Mouse (Mus musculus) thymus, postnatal 4 days (tissue): ENCODE data around the gene Prss43.
A peak's percentile ranks its signal among the peaks of the same experiment; 100 is the strongest.
"Not testable (repeated sequence)": the region's sequence is repeated elsewhere in the genome, so short reads cannot be mapped to it uniquely, and the experiment has no call there.

Source experiments
- DNase-seq: peaks from one replicate; pipeline ENCODE4 v3.0.0; 2021

Prss43 gene

GRCm38 (mm10) chr9:110826390-110826789 is at the start of gene Prss43:
Gene Prss43 (plus strand): TSS chr9:110826690.
- DNase-seq: no peak

GRCm38 (mm10) chr9:110778100-110778499 is 48.4 kb upstream of the Prss43 start:
- DNase-seq: no peak

DNA sequence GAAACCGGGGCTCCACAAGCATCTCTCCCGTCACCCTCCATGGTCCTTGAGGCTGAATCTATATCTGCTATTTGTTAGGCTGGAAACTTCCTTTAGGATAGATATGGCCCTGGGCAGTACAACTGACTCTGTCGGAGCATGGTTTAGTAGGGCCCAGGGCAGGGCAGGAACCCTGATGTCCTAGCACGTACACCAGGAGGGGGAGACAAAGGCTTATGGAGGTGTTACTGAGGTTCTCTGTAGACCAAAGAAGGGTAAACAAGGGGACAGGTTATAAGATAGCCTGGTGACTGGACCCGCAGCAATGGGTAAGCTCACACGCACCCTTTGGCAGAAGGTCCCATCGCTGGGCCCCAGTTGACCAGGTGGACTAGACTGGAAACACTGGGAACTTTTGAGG is 47.9 kb upstream of the Prss43 start:
- DNase-seq: no peak

DNA sequence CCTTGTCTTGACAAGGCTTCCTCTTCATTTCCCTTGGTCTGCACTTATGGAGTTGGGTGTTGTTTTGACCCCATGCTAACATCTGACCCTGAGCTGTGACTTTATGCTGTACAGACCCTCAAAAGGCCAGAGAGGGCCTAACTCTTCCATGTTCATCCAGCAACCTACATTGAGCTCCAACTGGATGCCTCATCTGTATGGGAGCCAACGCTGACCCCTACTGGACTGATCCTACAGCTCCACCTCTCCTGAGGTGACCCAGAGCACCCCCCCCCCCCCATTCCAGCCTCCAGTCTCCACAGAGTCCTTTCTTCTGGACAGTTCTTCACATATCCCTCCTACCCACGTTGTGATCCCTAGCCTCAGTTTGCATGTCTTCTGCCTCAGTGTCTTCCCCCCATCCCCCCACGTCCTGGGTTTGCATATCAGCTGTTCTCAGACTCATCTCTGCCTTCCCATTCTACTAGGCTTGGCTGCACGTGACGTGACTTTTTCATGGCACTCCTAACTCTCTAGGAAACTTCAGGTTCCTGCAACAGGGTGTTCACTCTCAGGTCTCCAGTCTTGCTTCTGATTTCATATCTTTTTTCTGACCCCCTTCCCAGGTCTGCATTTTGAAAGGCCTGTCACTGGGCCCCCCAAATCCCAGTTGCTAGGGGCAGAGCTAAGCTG is 47.1 kb upstream of the Prss43 start:
- peak; percentile 29 for DNase-seq

- DNase-seq: peak; percentile 97
Observed at GRCm38 (mm10) chr9:110781256-110781721, 45.2 kb upstream of the Prss43 start.

- DNase-seq: no peak
Observed at GRCm38 (mm10) chr9:110781731-110782130, 44.8 kb upstream of the Prss43 start.

DNA sequence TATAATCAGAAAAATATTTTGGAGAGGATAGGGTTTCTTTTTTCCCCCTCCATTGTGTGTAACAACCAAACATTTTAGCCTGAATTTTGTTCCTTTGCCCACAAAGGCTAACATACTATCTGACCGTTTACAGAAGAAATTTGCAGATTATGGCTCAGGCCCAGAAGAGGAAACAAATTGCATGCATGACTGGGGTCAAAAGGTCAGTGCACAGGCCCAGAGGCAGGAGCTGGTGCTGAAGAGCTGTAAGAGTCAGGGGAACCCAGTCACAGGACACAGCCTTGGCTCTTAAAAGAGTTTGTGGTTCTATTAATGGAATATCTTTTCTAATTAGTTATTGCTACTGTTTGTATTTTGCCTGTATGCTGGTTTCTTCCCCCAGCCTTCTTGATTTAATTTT is 42.9 kb upstream of the Prss43 start:
- no peak for DNase-seq

- no peak for DNase-seq
Observed at GRCm38 (mm10) chr9:110788169-110788568, 38.3 kb upstream of the Prss43 start.

DNA sequence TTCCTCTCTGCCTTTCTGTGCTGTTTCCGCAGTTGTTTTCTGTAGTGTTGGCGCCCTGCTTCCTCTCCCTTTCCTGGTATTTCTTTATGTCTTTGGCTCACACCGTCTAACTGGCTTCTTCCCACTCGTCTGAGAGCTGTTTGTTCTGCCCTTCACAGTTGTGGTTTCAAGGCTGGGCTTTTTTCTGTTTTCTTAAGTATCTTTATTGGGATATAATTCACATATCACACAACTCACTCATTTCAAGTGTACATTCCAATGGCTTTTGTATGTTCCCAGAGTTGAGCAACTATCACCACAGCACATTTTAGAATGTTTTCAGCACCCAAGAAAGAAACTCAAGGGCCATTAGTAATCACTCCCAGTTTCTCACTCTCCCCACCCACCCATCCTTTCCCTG is 36.0 kb upstream of the Prss43 start:
- DNase-seq: no peak

DNA sequence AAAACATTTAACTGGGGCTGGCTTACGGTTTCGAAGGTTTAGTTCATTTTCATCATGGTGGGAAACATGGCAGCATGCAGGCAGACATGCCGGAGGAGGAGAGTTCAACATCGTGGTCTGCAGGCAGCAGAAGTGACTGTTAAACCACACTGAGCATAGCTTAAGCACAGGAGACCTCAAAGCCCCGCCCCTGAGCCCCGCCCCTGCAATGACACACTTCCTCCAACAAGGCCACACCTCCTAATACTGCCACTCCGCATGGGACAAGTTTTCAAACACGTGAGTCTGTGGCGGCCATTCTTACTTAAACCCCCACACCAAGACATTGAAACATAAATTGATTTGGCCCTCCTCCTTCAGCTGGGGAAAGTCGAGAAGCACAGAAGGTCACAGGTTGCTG is 29.5 kb upstream of the Prss43 start:
- no peak for DNase-seq

DNA sequence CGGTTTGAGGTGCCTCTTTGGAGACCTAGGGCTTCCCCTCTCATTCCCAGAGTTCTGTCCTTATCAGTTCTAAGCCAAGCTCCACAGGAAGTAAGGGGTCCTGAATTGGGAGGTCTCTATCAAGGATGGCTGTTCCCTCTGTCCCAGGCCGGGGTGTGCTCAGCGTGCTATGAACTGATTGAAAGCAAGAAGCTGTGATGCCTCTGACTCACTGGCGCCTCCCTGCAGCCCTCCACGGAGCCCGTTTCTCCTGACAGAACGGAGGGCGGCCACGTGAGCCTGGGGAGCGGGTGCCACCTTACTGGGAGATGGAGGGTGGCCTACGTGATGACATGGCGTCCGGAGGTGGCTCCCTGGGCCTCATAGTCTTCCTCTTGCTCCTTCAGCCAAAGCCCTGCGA is 28.6 kb upstream of the Prss43 start, which contains the start of gene Prss42:
TSS of gene Prss42 (plus strand) at position 301 of the 400 bp plus-strand sequence.
- DNase-seq: no peak

DNA sequence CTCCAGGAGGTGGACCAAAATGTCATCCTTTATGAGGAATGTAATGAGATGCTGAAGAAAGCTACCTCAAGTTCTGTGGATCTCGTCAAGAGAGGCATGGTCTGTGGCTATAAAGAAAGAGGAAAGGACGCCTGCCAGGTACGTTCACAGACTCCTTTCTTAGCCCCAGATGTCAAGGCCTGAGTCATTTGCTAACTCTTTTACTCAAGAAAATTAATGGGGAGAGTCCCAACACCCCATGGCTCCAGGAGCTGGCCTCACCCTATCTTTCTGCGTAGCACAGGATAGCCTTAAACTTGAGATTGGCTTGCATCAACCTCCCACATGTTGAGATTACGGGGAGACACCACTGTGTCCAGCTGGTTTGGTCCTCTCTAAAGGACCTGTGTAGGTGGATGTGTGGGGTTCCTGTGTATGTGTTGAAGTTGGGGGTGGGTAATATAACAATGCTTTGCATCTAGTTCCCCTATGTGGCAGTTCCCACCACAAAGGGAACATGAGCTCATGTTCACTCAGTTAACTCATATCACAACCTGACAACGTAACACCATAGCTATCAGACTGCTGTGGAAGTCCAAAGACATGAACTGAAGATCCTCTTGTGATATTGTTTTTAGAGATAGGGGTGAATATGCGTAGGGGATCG is 25.5 kb upstream of the Prss43 start:
- DNase-seq: no peak

DNA sequence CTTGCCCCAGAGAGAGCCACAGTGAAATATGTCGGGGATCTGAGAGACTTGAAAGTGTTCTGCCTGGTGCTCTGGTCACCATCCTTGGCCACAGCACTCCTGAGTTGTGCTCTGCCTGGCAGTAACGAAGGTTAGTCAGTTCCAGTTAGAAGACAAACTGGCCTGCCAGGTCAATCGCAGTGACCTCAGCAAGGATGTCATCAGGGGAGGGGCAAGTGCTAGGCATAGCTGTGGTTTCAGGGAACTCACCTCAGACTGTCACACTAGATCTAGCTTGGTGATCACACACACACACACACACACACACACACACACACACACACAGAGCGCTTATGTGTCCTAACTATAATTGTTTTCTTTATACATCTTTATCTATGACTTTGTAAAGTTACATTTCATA is 23.2 kb upstream of the Prss43 start:
- no peak for DNase-seq

DNA sequence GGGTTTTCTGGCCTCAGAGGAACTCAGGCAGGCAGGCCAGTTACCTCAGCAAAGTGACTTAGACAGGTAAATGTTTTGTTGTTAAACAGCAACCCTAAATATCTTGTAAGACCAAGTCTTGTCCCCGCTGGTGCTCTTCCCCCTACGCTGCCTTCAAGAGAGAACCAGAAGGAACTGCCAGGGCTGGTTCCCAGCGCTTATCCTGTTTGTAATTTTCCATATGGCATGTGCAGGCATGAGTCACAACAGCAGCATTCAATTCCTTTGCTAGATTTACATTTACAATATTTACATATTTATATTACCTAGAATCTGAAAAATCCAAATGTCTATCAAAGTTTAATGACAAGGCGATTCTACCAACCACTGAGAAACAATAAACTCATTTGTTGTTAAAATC is 16.4 kb upstream of the Prss43 start:
- DNase-seq: no peak

DNA sequence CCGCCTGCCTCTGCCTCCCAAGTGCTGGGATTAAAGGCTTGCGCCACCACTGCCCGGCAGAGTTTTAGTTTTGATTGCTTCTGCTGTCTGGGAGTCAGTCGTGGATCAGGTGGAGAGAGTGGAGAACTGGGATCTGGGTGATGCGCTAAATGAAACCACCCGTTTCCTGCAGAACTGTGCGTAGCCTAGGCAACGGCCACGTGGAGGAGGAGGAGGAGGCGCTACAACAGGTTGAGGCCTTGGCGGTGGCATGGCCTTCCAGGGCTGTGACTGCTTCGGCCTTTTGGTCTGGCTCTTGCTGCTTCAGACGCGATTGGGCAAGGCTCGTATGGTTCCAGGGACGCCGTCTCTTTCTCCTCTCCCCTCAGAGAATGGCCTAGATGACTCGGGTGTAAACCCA is 12.7 kb upstream of the Prss43 start, which contains the start of gene Prss44:
TSS of gene Prss44 (plus strand) at position 206 of the 400 bp plus-strand sequence.
- no peak for DNase-seq

DNA sequence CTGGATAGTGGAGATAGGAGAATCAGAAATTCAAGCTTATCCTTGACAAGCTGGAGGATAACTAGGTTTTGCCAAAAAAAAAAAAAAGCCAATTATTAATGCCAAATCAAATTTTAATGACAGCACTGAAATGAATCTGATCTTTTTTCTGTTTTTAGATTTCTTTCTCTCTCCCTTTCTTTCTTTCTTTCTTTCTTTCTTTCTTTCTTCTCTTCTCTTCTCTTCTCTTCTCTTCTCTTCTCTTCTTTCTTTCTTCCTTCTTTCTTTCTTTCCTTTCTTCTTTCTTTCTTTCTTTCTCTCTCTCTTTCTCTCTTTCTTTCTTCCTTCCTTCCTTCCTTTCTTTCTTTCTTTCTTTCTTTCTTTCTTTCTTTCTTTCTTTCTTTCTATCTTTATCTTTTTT is 5.9 kb upstream of the Prss43 start:
- not testable (repeated sequence) for DNase-seq

DNA sequence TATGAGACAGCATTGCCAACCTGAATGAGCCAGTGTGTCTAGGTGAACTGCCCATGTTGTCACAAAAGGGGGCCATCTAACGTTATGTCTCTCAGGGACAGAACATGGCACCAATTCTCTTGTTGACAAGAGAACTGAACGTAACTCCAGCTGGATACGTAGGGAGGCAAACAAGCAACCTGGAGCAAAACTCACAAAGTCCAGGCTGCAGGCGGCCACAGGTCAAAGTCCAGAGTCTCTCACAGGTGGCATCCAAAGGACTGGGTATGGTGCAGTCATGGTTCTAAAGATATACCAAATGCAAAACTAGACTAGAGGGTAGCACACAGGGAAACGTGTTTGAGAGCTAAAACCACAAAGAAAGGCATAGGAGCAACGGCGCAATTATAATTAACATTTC is 5.1 kb upstream of the Prss43 start:
- no peak for DNase-seq

- DNase-seq: no peak
Observed at GRCm38 (mm10) chr9:110825426-110825825, 1.1 kb upstream of the Prss43 start.

DNA sequence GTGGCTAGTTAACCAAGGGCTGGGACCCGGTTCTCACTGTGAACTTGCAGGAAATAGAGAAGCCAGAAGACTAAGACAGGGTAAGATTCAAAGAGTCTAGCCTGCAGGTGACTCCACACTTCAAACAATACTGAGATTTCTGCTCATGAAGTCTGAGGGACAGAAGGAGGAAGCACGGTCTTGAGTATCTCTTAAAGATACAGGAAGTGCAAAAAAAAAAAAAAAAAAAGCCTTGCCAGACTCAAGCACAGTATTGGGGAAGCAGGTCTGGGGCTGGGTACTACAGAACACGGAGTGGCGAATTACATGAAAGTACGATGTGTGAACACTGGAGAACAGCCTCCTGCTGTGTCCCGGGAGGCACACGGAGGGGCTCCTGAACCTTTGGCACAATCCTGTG is 658 bp upstream of the Prss43 start:
- no peak for DNase-seq

GRCm38 (mm10) chr9:110833021-110833420 is 6.5 kb downstream of the Prss43 start:
- peak; percentile 39 for DNase-seq

GRCm38 (mm10) chr9:110834411-110834810 is 7.9 kb downstream of the Prss43 start, which contains the start of gene Prss45:
Gene Prss45 (plus strand): TSS chr9:110834588.
- no peak for DNase-seq

DNA sequence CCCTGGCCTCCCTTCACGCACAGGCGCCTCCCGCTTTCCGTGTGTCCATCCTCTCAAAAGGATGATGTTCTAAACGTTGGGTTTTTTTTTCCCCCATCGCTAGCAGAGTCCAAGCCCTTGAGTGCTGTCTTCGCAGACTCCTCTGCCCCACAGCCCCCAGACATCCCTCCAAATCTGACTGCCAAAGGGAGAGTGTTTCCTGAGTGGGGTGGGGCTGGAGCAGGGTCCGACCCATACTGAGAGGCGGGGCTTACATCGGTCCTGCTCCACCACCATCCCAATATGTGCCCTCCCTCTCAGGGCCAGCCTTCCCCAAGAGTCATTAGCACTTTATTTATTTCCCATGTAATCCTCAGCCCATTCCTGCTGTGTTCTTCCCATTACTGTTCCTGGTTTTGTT is 8.5 kb downstream of the Prss43 start:
- DNase-seq: no peak

DNA sequence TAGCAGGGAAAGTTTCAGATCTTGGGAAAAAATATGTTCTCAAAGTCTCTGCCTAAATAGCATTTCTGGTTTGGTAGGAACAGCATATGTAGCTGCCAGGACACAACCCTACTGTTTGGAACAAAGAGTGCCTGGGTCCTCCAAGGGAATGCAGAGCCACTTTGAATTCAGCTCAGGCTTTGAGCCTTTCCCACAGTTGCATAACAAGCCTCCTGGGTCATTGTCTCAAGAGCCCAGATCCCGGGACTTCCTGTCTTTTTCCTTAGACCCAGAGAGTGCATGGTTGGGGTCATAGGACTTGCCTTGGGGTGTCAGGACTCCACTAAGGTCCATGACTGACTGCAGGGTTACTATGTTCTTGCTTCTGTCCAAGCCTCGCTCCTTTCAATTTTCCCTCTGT is 9.6 kb downstream of the Prss43 start:
- DNase-seq: no peak

DNA sequence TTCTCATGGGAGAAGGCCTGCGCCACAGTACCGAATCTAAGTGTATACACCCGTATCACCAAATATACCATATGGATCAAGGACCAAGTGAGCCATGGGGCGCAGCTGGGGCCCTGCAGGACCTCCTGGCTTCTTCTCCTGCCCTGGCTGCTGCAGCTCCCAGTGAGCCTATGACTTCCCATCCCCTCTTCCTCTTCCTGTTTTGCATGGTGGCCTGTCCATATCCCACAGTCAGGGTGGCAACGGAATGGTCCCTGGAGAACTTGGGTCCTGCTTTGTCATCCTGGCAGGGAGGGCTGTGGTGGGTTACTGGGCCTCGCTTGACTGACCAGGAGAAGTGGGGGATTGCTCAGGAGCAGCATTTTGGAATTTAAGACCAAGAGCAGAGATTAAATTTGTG is 14.4 kb downstream of the Prss43 start:
- no peak for DNase-seq

GRCm38 (mm10) chr9:110841438-110841837 is 14.9 kb downstream of the Prss43 start:
- no peak for DNase-seq
